Mouse (Mus musculus): ENCODE results near the gene Il6ra. TPM values are rescaled to one million over a fixed set of nuclear protein-coding genes. Genes with fewer than 3 reads are reported as not detected.
A peak's percentile ranks its signal among the peaks of the same experiment; 100 is the strongest.

The Il6ra gene
- total RNA-seq, 2 experiments from 2014 or later: 3.0 to 10.0 TPM

- ATAC-seq (replicated peaks; ENCODE audit: low FRiP score, poor library complexity, severe bottlenecking): no peak
These were observed 51.9 kb downstream of the Il6ra start for GRCm38 (mm10) chr3:89861070-89861469.

- no peak for ATAC-seq (replicated peaks; ENCODE audit: low FRiP score, poor library complexity, severe bottlenecking)
These were observed 52.7 kb downstream of the Il6ra start for GRCm38 (mm10) chr3:89860343-89860742.

GRCm38 (mm10) chr3:89859936-89860335 is 53.1 kb downstream of the Il6ra start:
- ATAC-seq (replicated peaks; ENCODE audit: low FRiP score, poor library complexity, severe bottlenecking): no peak

- no peak for ATAC-seq (replicated peaks; ENCODE audit: low FRiP score, poor library complexity, severe bottlenecking)
These were observed 54.1 kb downstream of the Il6ra start for GRCm38 (mm10) chr3:89858888-89859287.

GRCm38 (mm10) chr3:89858123-89858522 is 54.9 kb downstream of the Il6ra start:
- no peak; the same call in 1 of the 2 replicates for ATAC-seq (replicated peaks; ENCODE audit: low FRiP score, poor library complexity, severe bottlenecking)

GRCm38 (mm10) chr3:89857353-89857752 is 55.6 kb downstream of the Il6ra start:
- no peak for ATAC-seq (replicated peaks; ENCODE audit: low FRiP score, poor library complexity, severe bottlenecking)

GRCm38 (mm10) chr3:89853752-89854151 is 59.2 kb downstream of the Il6ra start:
- no peak for ATAC-seq (replicated peaks; ENCODE audit: low FRiP score, poor library complexity, severe bottlenecking)

- no peak for ATAC-seq (replicated peaks; ENCODE audit: low FRiP score, poor library complexity, severe bottlenecking)
These were observed 64.9 kb downstream of the Il6ra start for GRCm38 (mm10) chr3:89848083-89848482.

GRCm38 (mm10) chr3:89847596-89847995 is 65.4 kb downstream of the Il6ra start:
- ATAC-seq (replicated peaks; ENCODE audit: low FRiP score, poor library complexity, severe bottlenecking): no peak

- no peak for ATAC-seq (replicated peaks; ENCODE audit: low FRiP score, poor library complexity, severe bottlenecking)
These were observed 65.9 kb downstream of the Il6ra start for GRCm38 (mm10) chr3:89847126-89847525.

GRCm38 (mm10) chr3:89845814-89846213 is 67.2 kb downstream of the Il6ra start:
- ATAC-seq (replicated peaks; ENCODE audit: low FRiP score, poor library complexity, severe bottlenecking): no peak

GRCm38 (mm10) chr3:89843148-89843547 is 69.8 kb downstream of the Il6ra start:
- ATAC-seq (replicated peaks; ENCODE audit: low FRiP score, poor library complexity, severe bottlenecking): no peak

GRCm38 (mm10) chr3:89842258-89842657 is 70.7 kb downstream of the Il6ra start:
- ATAC-seq (replicated peaks; ENCODE audit: low FRiP score, poor library complexity, severe bottlenecking): peak; percentile 80; the same call in 1 of the 2 replicates

GRCm38 (mm10) chr3:89835362-89835761 is 77.6 kb downstream of the Il6ra start:
- ATAC-seq (replicated peaks; ENCODE audit: low FRiP score, poor library complexity, severe bottlenecking): no peak

GRCm38 (mm10) chr3:89830815-89831591 is 82.0 kb downstream of the Il6ra start, which contains the start of gene She:
Gene She, plus strand, starts transcription at chr3:89831370.
- no peak for ATAC-seq (replicated peaks; ENCODE audit: low FRiP score, poor library complexity, severe bottlenecking)

- ATAC-seq (replicated peaks; ENCODE audit: low FRiP score, poor library complexity, severe bottlenecking): no peak
These were observed 86.7 kb downstream of the Il6ra start for GRCm38 (mm10) chr3:89826295-89826694.

- ATAC-seq (replicated peaks; ENCODE audit: low FRiP score, poor library complexity, severe bottlenecking): no peak
These were observed 89.4 kb downstream of the Il6ra start for GRCm38 (mm10) chr3:89823594-89823993.

GRCm38 (mm10) chr3:89821548-89822480 is 91.2 kb downstream of the Il6ra start:
- ATAC-seq (replicated peaks; ENCODE audit: low FRiP score, poor library complexity, severe bottlenecking): no peak

GRCm38 (mm10) chr3:89821096-89821513 is 91.9 kb downstream of the Il6ra start:
- no peak for ATAC-seq (replicated peaks; ENCODE audit: low FRiP score, poor library complexity, severe bottlenecking)

GRCm38 (mm10) chr3:89820311-89821095 is 92.5 kb downstream of the Il6ra start:
- ATAC-seq (replicated peaks; ENCODE audit: low FRiP score, poor library complexity, severe bottlenecking): no peak
